Mouse (Mus musculus) left cerebral cortex, adult 6 months (tissue): ENCODE measurements around the gene Calhm1. TPM values are rescaled to one million over a fixed set of nuclear protein-coding genes. Genes with fewer than 3 reads are reported as not detected.

Experiments
- long read RNA-seq, 2 experiments: library from polyadenylated mRNA; unstranded; transcript quantifications; one replicate each; pipeline ENCODE4 v2.0.0; 2019 to 2020
- polyA plus RNA-seq: library from polyadenylated mRNA; unstranded; fragments of <200 nt; fragmentation: Nextera tagmentation; gene quantifications from 2 replicates; pipeline ENCODE4 v1.2.3, GENCODE M21; 2021

Calhm1 gene
- not detected in 2 replicates for polyA plus RNA-seq
- long read RNA-seq, experiment 1, result 0 reads
- long read RNA-seq, experiment 2, result 0 reads

DNA sequence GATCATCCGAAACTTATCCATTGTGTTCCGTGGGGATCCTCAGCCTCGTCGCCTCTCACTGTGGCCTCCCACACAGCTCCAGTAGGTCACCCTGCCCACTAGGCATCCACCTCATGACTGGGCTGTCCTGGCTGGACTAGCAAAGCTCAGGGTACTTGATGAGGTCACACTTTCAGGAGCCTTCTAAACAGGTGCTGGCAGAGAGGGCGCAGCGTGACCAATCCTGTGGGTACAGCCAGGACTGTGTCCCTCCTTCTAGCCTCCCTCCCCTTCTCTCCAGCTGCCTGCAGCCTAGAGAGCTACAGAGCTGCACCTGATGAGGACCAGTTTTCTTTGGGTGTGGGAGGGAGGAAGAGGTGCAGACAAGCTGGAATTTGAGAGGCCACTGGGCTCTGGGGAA is at the start of gene Calhm1:
Gene Calhm1, minus strand, starts transcription at position 101 of the 400 bp plus-strand sequence.

DNA sequence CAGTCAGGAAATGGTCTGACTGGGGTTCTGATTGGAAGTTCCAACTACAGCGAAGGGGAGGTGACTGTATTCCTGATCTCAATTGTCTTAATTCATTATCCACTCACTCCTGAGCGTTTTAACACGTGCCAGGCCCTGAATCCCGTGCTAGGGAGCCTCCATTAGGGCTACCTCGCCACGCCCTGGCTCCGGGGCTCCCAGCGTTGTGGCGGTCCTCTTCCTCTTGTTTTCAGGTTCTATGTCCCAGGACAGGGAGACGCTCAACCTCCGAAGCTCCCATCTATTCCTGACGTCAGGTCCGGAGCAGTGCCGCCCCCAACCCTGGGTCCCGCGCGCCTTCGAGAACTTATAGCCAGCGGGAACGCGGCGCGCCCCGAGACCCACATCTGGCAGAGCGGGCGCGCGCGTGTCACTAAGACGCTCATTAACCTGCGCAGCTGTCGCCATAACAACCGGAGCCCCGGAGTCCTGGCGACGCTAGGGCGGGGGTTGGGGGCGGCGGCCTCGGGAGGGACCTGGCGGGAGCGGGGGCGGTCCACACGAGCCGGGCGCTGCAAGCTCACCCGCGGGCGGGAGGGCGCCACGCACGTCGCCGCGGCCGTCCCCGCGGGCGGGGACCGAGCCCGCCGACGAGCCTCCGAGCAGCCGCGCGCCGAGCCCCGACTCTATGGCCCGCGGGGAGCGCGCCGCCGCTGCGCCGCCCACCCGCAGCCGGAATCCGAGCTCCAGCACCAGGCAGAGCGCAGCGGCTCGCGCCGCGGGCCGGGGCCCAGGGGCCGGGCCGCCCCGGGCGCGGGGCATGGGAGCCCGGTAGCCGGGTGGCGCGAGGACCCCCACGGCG is 34.6 kb upstream of the Calhm1 start, which contains the start of gene Neurl1a:
Gene Neurl1a, plus strand, starts transcription at position 390 of the 841 bp plus-strand sequence.

DNA sequence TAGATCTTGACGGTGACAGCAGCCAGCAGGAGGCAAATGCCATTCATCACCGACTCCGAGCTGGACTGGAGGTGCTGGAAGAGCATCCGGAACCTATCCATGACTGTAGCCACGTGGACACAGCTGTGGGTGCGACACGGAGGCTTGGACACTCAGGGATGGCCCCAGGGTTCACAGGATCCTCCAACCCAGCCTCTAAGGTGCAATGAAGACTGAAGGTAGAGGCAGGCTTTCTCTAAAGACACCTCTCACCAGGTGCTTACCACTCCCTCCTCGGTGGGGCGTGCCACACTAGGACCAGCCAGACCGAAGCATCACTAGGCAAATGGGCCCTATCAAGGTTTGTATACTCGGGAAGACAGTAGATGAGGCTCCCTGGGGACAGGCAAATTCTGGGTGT is 13.6 kb upstream of the Calhm1 start, which contains the start of gene Calhm3:
Gene Calhm3, minus strand, starts transcription at position 101 of the 400 bp plus-strand sequence.

GRCm38 (mm10) chr19:47137771-47138421 is 6.2 kb downstream of the Calhm1 start, which contains the start of gene Calhm2:
Gene Calhm2 (minus strand): TSS chr19:47138294.

Other genes starting within 250 kb of the Calhm1 start
- 56.1 and 102 TPM in 2 replicates for gene Ina, start 129.6 kb downstream of the Calhm1 start, polyA plus RNA-seq
- 19.2 and 37.6 TPM in 2 replicates for gene Nt5c2, start 129.1 kb downstream of the Calhm1 start, polyA plus RNA-seq
- 3.5 and 4.4 TPM in 2 replicates for gene Pcgf6, start 93.3 kb downstream of the Calhm1 start, polyA plus RNA-seq
- 0.92 and 1.2 TPM in 2 replicates for gene Taf5, start 76.5 kb downstream of the Calhm1 start, polyA plus RNA-seq
- gene Usmg5, start 53.6 kb downstream of the Calhm1 start, polyA plus RNA-seq, result 4,613 and 4,675 TPM in 2 replicates
- gene Pdcd11, start 53.5 kb downstream of the Calhm1 start, polyA plus RNA-seq, result 1.9 and 2.2 TPM in 2 replicates
- 2.9 and 3.9 TPM in 2 replicates for gene Calhm2, start 6.0 kb downstream of the Calhm1 start, polyA plus RNA-seq
- 0.10 TPM in 1 of 2 replicates, not detected in the other for gene Calhm3, start 13.5 kb upstream of the Calhm1 start, polyA plus RNA-seq
- 27.9 and 30.7 TPM in 2 replicates for gene Neurl1a, start 34.6 kb upstream of the Calhm1 start, polyA plus RNA-seq